Mouse (Mus musculus): Measurements from ENCODE around the gene Anks1. TPM values are rescaled to one million over a fixed set of nuclear protein-coding genes. Genes with fewer than 3 reads are reported as not detected.

Gene Anks1
- polyA plus RNA-seq, 1 experiment from 2014 or later = 14.9 TPM

Other genes starting within 250 kb of the Anks1 start
- 18.9 and 22.8 TPM in 2 replicates for gene Spdef, start 180.4 kb upstream of the Anks1 start, polyA plus RNA-seq (2015; fragmentation: Nextera tagmentation; extraction: Ambion mirVana)
- 20.0 and 23.1 TPM in 2 replicates for gene D17Wsu92e, start 88.7 kb upstream of the Anks1 start, polyA plus RNA-seq (2015; fragmentation: Nextera tagmentation; extraction: Ambion mirVana)
- gene Snrpc, start 71.2 kb upstream of the Anks1 start, polyA plus RNA-seq (2015; fragmentation: Nextera tagmentation; extraction: Ambion mirVana) = 247 and 276 TPM in 2 replicates
- 3.8 and 5.3 TPM in 2 replicates for gene Uhrf1bp1, start 52.9 kb upstream of the Anks1 start, polyA plus RNA-seq (2015; fragmentation: Nextera tagmentation; extraction: Ambion mirVana)
- 56.3 and 62.4 TPM in 2 replicates for gene Taf11, start 538 bp downstream of the Anks1 start, polyA plus RNA-seq (2015; fragmentation: Nextera tagmentation; extraction: Ambion mirVana)
- gene Tcp11, start 171.3 kb downstream of the Anks1 start, polyA plus RNA-seq (2015; fragmentation: Nextera tagmentation; extraction: Ambion mirVana) = 2.2 and 2.8 TPM in 2 replicates
- 1.6 and 2.4 TPM in 2 replicates for gene Scube3, start 232.8 kb downstream of the Anks1 start, polyA plus RNA-seq (2015; fragmentation: Nextera tagmentation; extraction: Ambion mirVana)

Measured in stomach, embryonic 15.5 days (tissue).